In the genomic region with DNA sequence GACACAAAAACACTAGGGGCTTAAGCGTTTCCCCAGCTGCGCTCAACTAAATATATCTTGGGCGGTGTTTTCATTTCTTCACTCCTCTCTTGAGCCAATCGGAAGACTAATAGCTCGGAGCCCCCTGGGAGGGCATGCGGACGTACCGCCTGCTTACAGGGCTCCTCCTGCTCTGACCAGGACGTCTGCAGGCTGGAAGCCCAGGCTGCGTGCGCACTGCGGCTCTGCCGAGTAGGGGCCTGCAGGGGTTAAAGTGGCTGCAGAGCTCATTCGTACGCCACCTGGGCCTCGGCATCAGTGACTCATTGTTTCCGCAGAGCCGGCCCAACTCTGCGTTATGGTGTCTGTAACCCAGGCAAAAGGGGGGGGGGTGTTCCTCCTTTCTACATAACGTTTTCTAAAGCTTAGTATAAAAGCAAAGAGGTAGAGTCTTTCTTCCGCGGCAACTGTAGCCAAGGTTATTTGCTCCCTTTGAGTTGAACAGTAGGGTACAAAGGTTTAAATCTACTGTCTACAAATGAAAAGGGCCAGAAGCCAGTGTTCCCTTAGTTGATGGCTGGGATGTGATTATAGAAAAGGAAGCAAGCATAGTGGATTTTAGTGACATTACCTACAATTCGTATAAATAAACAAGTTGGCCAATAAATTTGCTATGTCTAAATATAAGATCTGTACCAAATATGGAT, we compare ENCODE assay signal across 8 mouse cellular contexts. TPM values are rescaled to one million over a fixed set of nuclear protein-coding genes. Genes with fewer than 3 reads are reported as not detected.
DNase-seq lines count a peak whose midpoint lies in the region; ATAC-seq and TF ChIP-seq lines count a peak whose summit lies in the region.

No protein-coding gene starts in this region.

- H3K36me3 ChIP-seq in heart, embryonic 13.5 days, result no peaks in the 10 kb centered on the region
- H3K36me3 ChIP-seq in liver, embryonic 14.5 days (replicated peaks; ENCODE audit: control insufficient read depth, insufficient read depth, low read depth), result no peaks in the 10 kb centered on the region
- no peaks in the 10 kb centered on the region for H3K36me3 ChIP-seq in stomach, embryonic 16.5 days (ENCODE audit: control insufficient read depth, insufficient read depth, low read length)

- peak overlapping the region; percentile 80 for H3K9ac ChIP-seq in heart, embryonic 13.5 days
- peak overlapping the region; percentile 64 for H3K9ac ChIP-seq in liver, embryonic 14.5 days (replicated peaks)
- H3K9ac ChIP-seq in stomach, embryonic 16.5 days (ENCODE audit: low read length), result peak overlapping the region; percentile 70

- no peak for TF ChIP-seq POLR2A in brain, embryonic 14.5 days (IDR thresholded peaks at IDR 0.05; ENCODE audit: borderline replicate concordance, extremely low read depth, insufficient read depth, insufficient read length, poor library complexity, severe bottlenecking)

- H3K9me3 ChIP-seq in heart, embryonic 13.5 days, result 0 out of 2 replicates have a peak, but pooled peaks cover under 1% of the 10 kb centered on the region
- no peaks in the 10 kb centered on the region for H3K9me3 ChIP-seq in liver, embryonic 14.5 days (ENCODE audit: control insufficient read depth, low read length)
- no peaks in the 10 kb centered on the region for H3K9me3 ChIP-seq in stomach, embryonic 16.5 days (replicated peaks; ENCODE audit: control insufficient read depth, low read length)

- peak overlapping the region; percentile 72 for H3K4me2 ChIP-seq in heart, embryonic 13.5 days
- peak overlapping the region; percentile 85 for H3K4me2 ChIP-seq in liver, embryonic 14.5 days (ENCODE audit: low read depth)
- peak overlapping the region; percentile 65 for H3K4me2 ChIP-seq in stomach, embryonic 16.5 days (ENCODE audit: low read depth, low read length)

- H3K4me3 ChIP-seq in heart, embryonic 13.5 days, result peak overlapping the region; percentile 42
- peak overlapping the region; percentile 27 to 54 for H3K4me3 ChIP-seq in liver, embryonic 14.5 days (ENCODE audit: insufficient read depth in 1 of 2, low read depth in 2 of 2, low read length in 2 of 2)
- H3K4me3 ChIP-seq in stomach, embryonic 16.5 days (replicated peaks; ENCODE audit: low read length), result peak overlapping the region; percentile 37

- no peaks in the 10 kb centered on the region for H3K27me3 ChIP-seq in heart, embryonic 13.5 days (replicated peaks)
- no peaks in the 10 kb centered on the region for H3K27me3 ChIP-seq in liver, embryonic 14.5 days (ENCODE audit: control insufficient read depth, insufficient read depth, low read length)
- H3K27me3 ChIP-seq in stomach, embryonic 16.5 days (ENCODE audit: control insufficient read depth, insufficient read depth, low read length), result no peaks in the 10 kb centered on the region

- peaks cover 38% of the 10 kb centered on the region for H3K4me1 ChIP-seq in heart, embryonic 13.5 days
- H3K4me1 ChIP-seq in liver, embryonic 14.5 days (replicated peaks; ENCODE audit: control insufficient read depth in 2 of 2, insufficient read depth in 2 of 2, low read length in 1 of 2), result peaks cover 26 to 44% of the 10 kb centered on the region in 2 experiments
- peaks cover 30% of the 10 kb centered on the region for H3K4me1 ChIP-seq in stomach, embryonic 16.5 days (ENCODE audit: control insufficient read depth, insufficient read depth, low read length)

- TF ChIP-seq EP300 in liver, embryonic 14.5 days (IDR thresholded peaks at IDR 0.05; ENCODE audit: low read depth), result no peak

- peak; percentile 96 for DNase-seq in CD4-positive helper T cell, adult 2 months (ENCODE audit: low read depth, low spot score)
- DNase-seq in brain, embryonic 14.5 days (ENCODE audit: low read depth), result peak; percentile 98
- peak; percentile 95 for DNase-seq in kidney, postnatal 10 days
- DNase-seq in liver, embryonic 14.5 days (ENCODE audit: low read depth in 3 of 3, low spot score in 3 of 3), result peak; percentile 74 to 79 (median 76)
- DNase-seq in neural tube, embryonic 10.5 days (ENCODE audit: extremely low spot score, low spot score), result peak; percentile 93

- no peak for TF ChIP-seq CTCF in brain, embryonic 14.5 days (IDR thresholded peaks at IDR 0.05; ENCODE audit: borderline replicate concordance, extremely low read depth, insufficient read depth, insufficient read length)
- peak; percentile 12; the same call in 1 of the 2 replicates for TF ChIP-seq CTCF in liver, embryonic 14.5 days (IDR thresholded peaks at IDR 0.05; ENCODE audit: low read depth)

- peak overlapping the region; percentile 98 for H3K27ac ChIP-seq in heart, embryonic 13.5 days (replicated peaks)
- peak overlapping the region; percentile 79 for H3K27ac ChIP-seq in liver, embryonic 14.5 days
- peak overlapping the region; percentile 96 for H3K27ac ChIP-seq in stomach, embryonic 16.5 days (ENCODE audit: low read length)

- peak; percentile 94 for ATAC-seq in erythroid progenitor cell, adult 5-6 weeks (replicated peaks; ENCODE audit: low FRiP score, poor library complexity, severe bottlenecking)
- ATAC-seq in heart, embryonic 13.5 days (ENCODE audit: extremely low read depth, insufficient number of reproducible peaks, low FRiP score, low TSS enrichment), result peak; percentile 96
- ATAC-seq in liver, embryonic 14.5 days (ENCODE audit: insufficient read depth), result peak; percentile 95
- ATAC-seq in stomach, embryonic 16.5 days (ENCODE audit: insufficient read depth, low FRiP score), result peak; percentile 99

- WGBS in heart, embryonic 13.5 days, result 1% methylated on average over 23 of the region's 23 CpGs
- WGBS in liver, embryonic 14.5 days (ENCODE audit: insufficient replicate concordance), result 1% methylated on average over 23 of the region's 23 CpGs
- 2% methylated on average over 23 of the region's 23 CpGs for WGBS in stomach, embryonic 16.5 days

RNA-seq across cellular contexts. Expression of a gene that starts 53.7 kb away (rescaled TPM):
- polyA plus RNA-seq in brain, embryonic 14.5 days (2012; rRNA removed), result 51.8 and 54.9 TPM in 2 replicates
- total RNA-seq in erythroid progenitor cell, adult 5-6 weeks (2015; ENCODE audit: low replicate concordance), result 63.1 and 106 TPM in 2 replicates
- total RNA-seq in erythroid progenitor cell, adult 5-6 weeks (2017; ENCODE audit: low replicate concordance), result 179 and 206 TPM in 2 replicates
- 31.3 and 34.1 TPM in 2 replicates for polyA plus RNA-seq in heart, embryonic 13.5 days (2015; fragmentation: Nextera tagmentation; extraction: Ambion mirVana)
- polyA plus RNA-seq in liver, embryonic 14.5 days (2012; rRNA removed), result 12.0 and 13.1 TPM in 2 replicates
- 14.8 and 17.4 TPM in 2 replicates for polyA plus RNA-seq in liver, embryonic 14.5 days (2014; fragmentation: Nextera tagmentation; extraction: Ambion mirVana)
- polyA plus RNA-seq in stomach, embryonic 16.5 days (2015; fragmentation: Nextera tagmentation; extraction: Ambion mirVana), result 35.8 and 44.5 TPM in 2 replicates

Comparison
In these comparisons a context has a peak if more than half of its experiments do, and no peak if none do; other contexts are left out.
1. Peak in every context shown above with its lines: DNase-seq, ATAC-seq, H3K4me3 ChIP-seq and H3K27ac ChIP-seq.